Mouse (Mus musculus): ENCODE data around the gene Csf3.

DNA sequence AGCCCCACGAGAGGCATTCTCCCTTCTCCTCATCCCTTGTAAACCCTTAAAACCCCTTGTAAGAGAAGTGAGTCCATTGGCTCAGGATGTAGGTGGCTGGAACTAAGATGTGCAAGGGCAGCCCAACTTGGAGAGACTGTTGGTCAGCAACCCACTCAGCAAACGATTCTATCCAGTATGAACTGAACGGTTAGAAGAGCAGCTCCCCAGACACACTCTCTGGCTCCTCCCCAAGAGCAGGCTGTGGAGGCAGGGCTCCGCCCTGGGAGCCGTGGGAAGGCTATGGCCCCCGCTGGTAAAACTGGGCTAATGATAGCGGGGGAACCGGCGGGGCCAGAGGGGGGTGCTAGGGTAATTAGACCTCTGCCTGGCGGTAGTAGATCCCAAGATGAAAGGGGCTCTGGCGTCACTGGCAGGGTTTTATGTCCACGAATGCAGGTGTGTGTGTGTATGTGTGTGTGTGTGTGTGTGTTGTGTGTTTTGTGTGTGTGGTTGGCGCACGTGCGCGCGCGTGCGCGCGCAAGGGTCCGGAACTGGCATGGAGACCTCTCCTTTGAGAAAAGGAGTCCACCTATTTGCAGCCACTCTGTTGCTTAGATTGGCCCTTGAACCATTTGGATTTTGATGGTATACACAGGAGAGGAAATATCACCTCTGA lies 39.5 kb downstream of the Csf3 start, which contains the start of gene Thra:
- TF ChIP-seq CTCF (IDR thresholded peaks at IDR 0.05; ENCODE audit: low read depth) = peak; percentile 8; the same call in 1 of the 2 replicates
- TF ChIP-seq EP300 (IDR thresholded peaks at IDR 0.05; ENCODE audit: low read depth) = 0 out of 2 replicates have a peak, but pooled peaks have one; percentile 33
